Mouse (Mus musculus): ENCODE results near the gene Gns. TPM values are rescaled to one million over a fixed set of nuclear protein-coding genes. Genes with fewer than 3 reads are reported as not detected.
"Not testable (repeated sequence)": the region's sequence is repeated elsewhere in the genome, so short reads cannot be mapped to it uniquely, and the experiment has no call there.

The Gns gene
- 10 to 100 TPM; 76.4 to 81.0 TPM for total RNA-seq (2021)
- long read RNA-seq, experiment 1, transcript Gns-201 (14 exons, 3,855 nt): major isoform, 79 of 105 reads
- long read RNA-seq, experiment 1, partial matches to known transcripts: 18 of 105 reads
- long read RNA-seq, experiment 1, other reads (novel, unspliced or antisense): 7 of 105 reads
- long read RNA-seq, experiment 2, transcript Gns-201 (14 exons, 3,855 nt): major isoform, 50 of 71 reads
- long read RNA-seq, experiment 2, partial matches to known transcripts: 17 of 71 reads
- long read RNA-seq, experiment 2, other reads (novel, unspliced or antisense): 4 of 71 reads

DNA sequence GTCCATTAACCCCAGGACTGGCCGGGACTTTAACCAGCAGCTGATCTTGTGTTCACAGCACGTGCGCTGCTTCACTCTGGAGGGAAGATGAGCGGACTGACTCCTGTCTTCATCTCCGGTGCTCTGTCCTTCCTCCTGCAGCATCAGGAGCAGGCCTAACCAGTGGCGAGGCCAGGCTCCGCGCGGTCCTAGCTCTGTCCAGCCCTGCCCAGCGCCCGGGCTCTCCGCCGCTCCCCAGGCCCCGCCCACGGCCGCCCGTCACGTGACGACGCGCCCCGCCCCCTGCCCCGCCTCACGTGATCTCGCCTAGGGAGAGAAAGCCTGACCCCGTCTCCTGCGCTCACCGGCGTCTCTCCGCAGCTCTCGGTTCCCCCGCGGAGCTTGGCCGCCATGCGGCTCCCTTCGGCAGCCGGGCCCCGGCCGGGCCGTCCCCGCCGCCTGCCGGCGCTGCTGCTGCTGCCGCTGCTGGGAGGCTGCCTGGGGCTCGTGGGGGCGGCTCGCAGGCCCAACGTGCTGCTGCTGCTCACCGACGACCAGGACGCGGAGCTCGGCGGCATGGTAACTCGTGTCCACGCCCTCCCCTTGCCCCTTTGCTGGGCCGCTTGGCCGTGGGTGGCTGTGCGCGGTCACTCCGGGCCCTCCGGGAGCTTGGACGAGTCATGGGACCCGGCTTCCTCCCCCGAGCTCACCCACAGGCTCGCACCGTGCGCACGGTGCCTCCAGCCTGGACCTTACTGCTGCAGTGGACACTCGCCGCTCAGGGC lies at the start of gene Gns:
TSS of gene Gns (plus strand) at position 290 of the 764 bp plus-strand sequence.
- intact Hi-C loops (cut with DNase I): no loop called here
- DNase-seq (ENCODE audit: low spot score in 2 of 2): peak; percentile 77 to 87

DNA sequence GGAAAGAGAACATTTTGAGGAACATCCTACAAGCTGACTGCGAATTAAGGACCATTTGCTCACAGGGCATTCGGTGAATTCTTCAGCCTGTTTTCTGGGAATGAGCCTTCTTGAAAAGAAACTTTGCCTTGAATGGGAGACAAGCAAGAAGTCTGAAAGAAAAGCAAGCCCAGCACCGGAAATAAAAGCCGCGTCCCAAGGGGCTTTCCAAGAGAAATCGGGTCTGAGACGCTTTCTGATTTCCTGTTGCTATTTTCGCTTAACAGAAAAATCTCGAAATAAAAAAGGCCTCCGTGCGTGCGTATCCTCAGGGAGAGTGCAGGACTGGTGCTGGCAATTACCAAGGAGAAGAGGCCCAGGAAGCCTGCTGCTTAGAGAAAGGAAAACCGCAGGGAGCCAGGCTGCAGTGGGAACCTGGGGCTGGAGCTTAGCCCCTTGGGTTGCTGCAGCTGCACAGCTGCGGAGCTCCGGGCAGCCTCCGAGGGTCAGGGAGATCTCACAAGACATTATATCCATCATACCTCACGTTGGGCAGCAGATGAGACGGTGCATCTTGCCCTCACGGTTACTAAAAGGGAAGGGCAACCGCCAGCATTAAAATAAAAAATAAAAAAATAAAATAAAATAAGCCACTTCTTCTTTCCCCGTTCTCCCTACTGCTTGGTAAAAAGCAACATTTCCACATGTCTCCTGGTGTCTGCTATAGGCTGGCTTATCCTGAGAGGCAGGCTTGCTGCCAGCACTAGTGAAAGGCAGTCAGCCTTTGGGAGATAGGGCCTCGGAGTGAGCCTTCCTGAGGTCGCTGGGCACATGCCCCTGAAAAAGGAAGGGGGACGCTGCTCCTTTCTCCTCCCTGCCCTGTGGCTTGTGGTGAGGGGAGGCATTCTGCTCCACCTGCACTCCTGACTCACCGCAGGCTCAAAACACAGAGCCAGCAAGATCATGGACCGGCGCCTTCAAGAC lies 49.3 kb upstream of the Gns start:
- intact Hi-C loops (cut with DNase I): no loop called here
- DNase-seq (ENCODE audit: low spot score in 2 of 2): no peak

DNA sequence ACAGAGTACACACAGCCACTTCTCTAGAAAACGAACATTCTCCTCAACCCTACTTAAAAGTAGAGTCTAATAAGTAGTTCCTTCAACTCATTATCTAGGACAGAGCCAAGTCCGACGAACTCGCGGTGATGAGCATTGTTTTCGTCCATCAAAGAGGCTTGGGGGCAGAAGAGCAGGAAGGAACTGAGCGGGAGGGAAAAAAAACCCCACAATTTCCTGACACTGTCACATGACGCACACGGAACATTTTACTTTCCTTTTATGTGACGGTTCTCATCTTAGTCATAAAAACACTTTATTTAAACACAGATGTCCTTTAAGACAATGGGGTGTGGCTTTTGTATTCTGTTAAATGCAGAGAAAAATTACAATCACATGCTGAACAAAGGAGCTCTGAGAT lies 48.5 kb upstream of the Gns start:
- no peak for DNase-seq (ENCODE audit: low spot score in 2 of 2)
- intact Hi-C loops (cut with DNase I): no loop called here

DNA sequence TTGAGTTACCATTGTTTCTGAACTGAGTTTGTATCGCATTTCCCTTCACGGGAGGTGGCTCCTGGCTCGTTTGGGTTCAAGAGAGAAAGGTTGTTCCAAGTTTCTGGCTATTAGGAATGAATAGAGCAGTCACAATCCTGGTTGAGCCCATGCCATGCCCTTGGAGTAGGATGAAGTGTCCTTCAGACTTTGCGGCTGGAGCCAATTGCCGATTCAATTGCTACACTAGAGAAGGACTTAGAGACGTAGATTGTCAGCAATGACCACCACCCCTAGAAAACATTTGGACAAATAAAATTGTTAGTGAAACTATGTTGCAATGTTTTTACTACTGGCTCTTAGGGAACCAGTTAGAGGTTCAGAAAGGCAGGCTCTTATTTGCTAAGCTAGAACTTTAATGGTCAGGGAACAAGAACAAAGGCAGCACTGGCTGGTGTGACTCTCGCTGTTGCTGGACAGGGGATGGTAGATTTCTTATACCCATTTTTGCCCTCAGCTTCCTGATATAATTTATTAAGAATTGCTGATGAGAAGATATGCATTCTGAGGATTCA lies 46.4 kb upstream of the Gns start:
- intact Hi-C loops (cut with DNase I): no loop called here
- no peak for DNase-seq (ENCODE audit: low spot score in 2 of 2)

DNA sequence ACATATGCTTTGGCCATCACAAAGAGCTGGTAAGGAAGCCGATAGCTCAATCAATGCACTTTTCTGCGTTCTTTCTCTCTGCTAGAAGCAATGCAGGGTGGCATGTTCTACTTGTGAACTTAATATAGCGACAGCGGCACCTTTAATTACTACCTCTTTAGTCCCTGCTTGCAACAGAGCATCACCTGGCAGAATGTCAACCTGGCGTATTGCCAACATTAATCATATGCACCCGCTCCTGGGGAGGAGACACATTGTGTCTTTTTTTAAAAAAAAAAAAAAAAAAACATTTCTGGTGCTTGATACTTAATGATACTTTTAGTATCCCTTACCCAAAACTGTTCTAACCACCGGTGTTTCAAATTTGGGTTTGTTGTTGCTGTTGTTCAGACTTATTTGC lies 41.4 kb upstream of the Gns start:
- no peak for DNase-seq (ENCODE audit: low spot score in 2 of 2)
- intact Hi-C loops (cut with DNase I): no loop called here

GRCm38 (mm10) chr10:121326167-121326566 lies 38.7 kb upstream of the Gns start:
- intact Hi-C loops (cut with DNase I): no loop called here
- no peak for DNase-seq (ENCODE audit: low spot score in 2 of 2)

- DNase-seq (ENCODE audit: low spot score in 2 of 2): no peak
- intact Hi-C loops (cut with DNase I): no loop called here
These were observed 35.3 kb upstream of the Gns start for GRCm38 (mm10) chr10:121329586-121329985.

DNA sequence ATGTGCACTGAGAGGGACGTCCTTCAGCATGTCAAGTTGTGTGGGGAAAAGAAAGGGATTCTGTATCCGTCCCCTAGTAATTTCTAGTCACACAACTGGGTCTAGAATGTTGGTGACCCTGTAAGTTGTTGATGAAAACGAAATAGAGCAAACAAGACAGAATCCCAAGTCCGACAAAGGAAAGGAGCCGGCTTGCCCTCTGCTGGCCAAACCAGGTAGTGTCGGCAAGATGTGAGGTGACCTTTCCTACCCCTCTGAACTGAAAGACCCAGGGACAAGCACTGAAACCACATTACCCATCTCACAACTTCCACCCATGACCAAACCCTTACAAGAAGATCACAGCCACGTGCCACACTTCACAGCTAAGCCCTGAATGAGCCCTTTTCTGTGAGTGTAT lies 34.0 kb upstream of the Gns start:
- intact Hi-C loops (cut with DNase I): no loop called here
- peak; percentile 48 to 66 for DNase-seq (ENCODE audit: low spot score in 2 of 2)

- peak; percentile 43 to 70 for DNase-seq (ENCODE audit: low spot score in 2 of 2)
- intact Hi-C loops (cut with DNase I): no loop called here
These were observed 30.3 kb upstream of the Gns start for GRCm38 (mm10) chr10:121334576-121334975.

GRCm38 (mm10) chr10:121336536-121336935 lies 28.4 kb upstream of the Gns start:
- DNase-seq (ENCODE audit: low spot score in 2 of 2); intact Hi-C loops (cut with DNase I): not testable (repeated sequence)

DNA sequence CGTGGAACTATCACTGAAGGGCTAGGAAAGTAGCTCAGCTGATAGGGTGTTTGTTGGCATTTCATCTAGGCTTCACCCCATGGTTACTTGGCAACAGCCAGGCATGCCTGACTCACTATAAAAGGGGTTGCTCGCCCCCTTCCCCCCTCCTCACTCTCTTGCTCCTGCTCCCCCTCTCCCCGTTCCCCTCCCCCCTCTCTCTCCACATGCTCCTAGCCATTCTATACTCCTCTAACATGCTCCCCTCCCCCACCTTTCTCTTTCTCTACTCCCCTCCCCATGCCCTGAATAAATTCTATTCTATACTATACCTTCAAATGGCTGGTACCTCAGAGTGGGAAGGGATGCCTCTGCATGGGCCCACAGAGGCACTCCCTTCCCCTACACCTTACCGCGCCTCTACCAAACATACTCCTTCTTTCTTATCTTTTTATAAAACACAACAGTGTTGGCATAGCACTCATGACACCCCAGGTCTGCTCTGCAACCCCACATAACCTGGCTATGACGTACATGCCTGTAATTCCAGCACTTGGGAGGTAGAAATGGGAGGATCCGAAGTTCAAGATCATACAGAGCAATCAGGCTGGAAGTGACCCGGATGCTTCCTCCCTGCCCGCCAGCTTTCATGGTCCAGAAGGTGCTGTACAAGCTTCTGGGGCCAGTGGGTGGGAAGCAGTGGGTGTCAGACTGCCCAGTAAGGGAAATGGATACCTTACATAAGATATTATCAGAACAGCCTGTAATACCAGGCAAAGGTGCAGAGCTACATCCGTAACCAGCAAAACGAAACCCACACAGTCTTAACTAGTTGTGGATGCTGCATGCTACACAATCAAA lies 23.9 kb upstream of the Gns start:
- DNase-seq (ENCODE audit: low spot score in 2 of 2): peak; percentile 12 to 53
- intact Hi-C loops (cut with DNase I): no loop called here

DNA sequence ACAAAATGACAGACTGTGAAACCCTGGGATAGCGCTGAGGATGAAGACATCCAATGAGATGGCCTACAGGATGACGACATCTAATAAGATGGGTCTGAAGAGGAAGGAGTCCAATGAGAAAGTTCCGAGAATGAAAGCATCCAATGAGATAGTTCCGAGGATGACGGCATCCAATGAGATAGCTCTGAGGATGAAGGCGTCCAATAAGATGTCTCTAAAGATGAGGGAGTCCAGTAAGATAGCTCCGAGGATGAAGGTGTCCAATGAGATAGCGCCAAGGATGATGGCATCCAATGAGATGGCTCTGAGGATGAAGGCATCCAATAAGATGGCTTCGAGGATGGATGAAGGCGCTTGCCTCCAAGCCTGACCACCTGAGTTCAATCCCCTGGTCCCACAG lies 22.6 kb upstream of the Gns start:
- intact Hi-C loops (cut with DNase I): no loop called here

DNA sequence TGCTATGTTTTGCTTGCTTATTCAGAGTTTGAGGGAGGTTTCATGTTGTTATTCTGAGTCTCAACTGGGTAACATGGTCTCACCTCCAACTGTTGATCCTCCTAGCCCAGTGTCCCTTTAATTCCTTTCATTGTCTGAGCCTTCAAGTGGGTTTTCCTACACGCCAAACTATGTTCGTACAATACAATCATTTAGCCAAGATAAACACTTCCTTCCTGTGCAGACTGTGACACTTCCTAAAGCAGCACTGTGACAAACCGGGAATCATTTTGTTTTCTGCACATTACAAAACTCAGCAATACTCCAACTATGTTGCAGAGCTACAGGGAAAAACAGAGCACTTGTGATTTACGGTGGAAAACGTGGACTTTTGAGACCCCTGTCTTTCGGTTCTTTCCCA lies 21.0 kb upstream of the Gns start:
- intact Hi-C loops (cut with DNase I): no loop called here
- no peak for DNase-seq (ENCODE audit: low spot score in 2 of 2)

More for the DNA sequence above, 22.6 kb upstream of the Gns start:
- no peak for DNase-seq (ENCODE audit: low spot score in 2 of 2)

GRCm38 (mm10) chr10:121349244-121349643 lies 15.6 kb upstream of the Gns start:
- intact Hi-C loops (cut with DNase I): no loop called here
- no peak for DNase-seq (ENCODE audit: low spot score in 2 of 2)

GRCm38 (mm10) chr10:121350357-121351065 lies 14.4 kb upstream of the Gns start:
- intact Hi-C loops (cut with DNase I): no loop called here
- no peak for DNase-seq (ENCODE audit: low spot score in 2 of 2)

DNA sequence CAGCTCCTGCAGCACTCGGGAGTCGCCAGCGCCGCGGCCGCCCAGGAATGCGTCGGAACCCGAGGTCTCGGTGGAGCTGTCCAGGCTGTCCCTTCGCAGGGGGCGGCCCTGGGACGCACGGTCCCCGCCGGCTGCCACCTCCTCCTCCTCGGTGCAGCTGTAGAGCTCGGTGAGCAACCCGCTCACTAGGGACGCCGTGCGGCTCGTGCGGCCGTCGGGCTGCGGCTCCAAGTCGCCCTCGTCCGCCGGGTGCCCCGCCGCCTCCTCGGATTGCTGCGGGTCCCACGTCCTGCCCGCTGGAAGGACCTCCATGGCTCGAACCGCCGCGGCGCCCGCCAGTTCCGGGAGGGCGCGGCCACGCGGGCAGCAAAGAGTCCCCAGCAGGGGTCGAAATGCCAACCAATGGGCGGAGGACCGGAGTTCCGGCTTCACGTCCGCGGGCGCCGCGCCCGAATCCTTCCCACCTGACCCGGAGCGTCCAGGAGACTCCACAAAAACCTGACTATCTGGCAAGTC lies 13.8 kb upstream of the Gns start, which contains the start of gene Tbc1d30:
TSS of gene Tbc1d30 (minus strand) at position 213 of the 516 bp plus-strand sequence.
- intact Hi-C loops (cut with DNase I): no loop called here
- no peak for DNase-seq (ENCODE audit: low spot score in 2 of 2)

- DNase-seq (ENCODE audit: low spot score in 2 of 2): no peak
- intact Hi-C loops (cut with DNase I): no loop called here
These were observed 13.1 kb upstream of the Gns start for GRCm38 (mm10) chr10:121351692-121352290.

All from left cerebral cortex, postnatal 14 days (tissue).